Mouse (Mus musculus): ENCODE measurements at regions not wholly inside any gene's neighbourhood (a gene's known extent, or its start where the extent isn't known, plus 50 kb on each side); places are given as distances from the start of the nearest gene placed in this dataset.

DNA sequence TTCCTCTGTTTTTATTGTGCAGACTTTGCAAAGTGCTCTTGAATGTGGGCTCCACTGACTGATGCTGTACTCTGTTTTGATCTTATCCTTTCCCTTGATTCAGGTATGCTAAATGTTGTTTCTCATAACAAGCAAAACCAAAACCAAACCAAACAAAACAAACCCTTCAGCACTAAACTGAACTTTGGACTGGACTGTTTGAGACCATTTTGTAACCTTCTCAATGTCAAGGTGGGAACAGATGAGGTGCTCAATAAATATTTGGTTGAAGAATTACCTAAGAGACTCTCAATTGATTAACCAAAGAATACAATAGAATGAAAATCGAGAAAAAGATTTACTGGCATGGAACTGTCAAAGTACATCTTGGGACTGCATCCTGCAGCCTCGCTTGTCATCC is 163.9 kb upstream of the Sall1 start:
- H3K36me3 ChIP-seq (ENCODE audit: control insufficient read depth, insufficient read depth) = no peaks in the 10 kb centered on the region
- H3K4me3 ChIP-seq (ENCODE audit: low read depth, low read length) = no peak overlapping the region
- H3K9ac ChIP-seq (ENCODE audit: low read depth, low read length) = no peak overlapping the region
- no peaks in the 10 kb centered on the region for H3K27me3 ChIP-seq (ENCODE audit: control insufficient read depth, insufficient read depth, low read depth, low read length)
- 35% methylated on average over 2 of the region's 2 CpGs for WGBS (ENCODE audit: insufficient replicate concordance)
- no peaks in the 10 kb centered on the region for H3K9me3 ChIP-seq (replicated peaks; ENCODE audit: control insufficient read depth, low read length)
- H3K27ac ChIP-seq (ENCODE audit: low read length) = no peak overlapping the region
- no peak overlapping the region for H3K4me2 ChIP-seq (ENCODE audit: low read depth, low read length)
- H3K4me1 ChIP-seq (ENCODE audit: control insufficient read depth, low read depth, low read length) = no peaks in the 10 kb centered on the region
- ATAC-seq (ENCODE audit: low read depth) = no peak

GRCm38 (mm10) chr8:89202484-89203096 is 158.6 kb upstream of the Sall1 start:
- H3K4me1 ChIP-seq (ENCODE audit: control insufficient read depth, low read depth, low read length) = no peaks in the 10 kb centered on the region
- H3K27me3 ChIP-seq (ENCODE audit: control insufficient read depth, insufficient read depth, low read depth, low read length) = no peaks in the 10 kb centered on the region
- H3K36me3 ChIP-seq (ENCODE audit: control insufficient read depth, insufficient read depth) = no peaks in the 10 kb centered on the region
- H3K4me3 ChIP-seq (ENCODE audit: low read depth, low read length) = no peak overlapping the region
- H3K9ac ChIP-seq (ENCODE audit: low read depth, low read length) = no peak overlapping the region
- ATAC-seq (ENCODE audit: low read depth) = no peak
- H3K9me3 ChIP-seq (replicated peaks; ENCODE audit: control insufficient read depth, low read length) = no peaks in the 10 kb centered on the region
- no peak overlapping the region for H3K27ac ChIP-seq (ENCODE audit: low read length)
- WGBS (ENCODE audit: insufficient replicate concordance) = 70% methylated on average over 5 of the region's 5 CpGs
- H3K4me2 ChIP-seq (ENCODE audit: low read depth, low read length) = no peak overlapping the region

DNA sequence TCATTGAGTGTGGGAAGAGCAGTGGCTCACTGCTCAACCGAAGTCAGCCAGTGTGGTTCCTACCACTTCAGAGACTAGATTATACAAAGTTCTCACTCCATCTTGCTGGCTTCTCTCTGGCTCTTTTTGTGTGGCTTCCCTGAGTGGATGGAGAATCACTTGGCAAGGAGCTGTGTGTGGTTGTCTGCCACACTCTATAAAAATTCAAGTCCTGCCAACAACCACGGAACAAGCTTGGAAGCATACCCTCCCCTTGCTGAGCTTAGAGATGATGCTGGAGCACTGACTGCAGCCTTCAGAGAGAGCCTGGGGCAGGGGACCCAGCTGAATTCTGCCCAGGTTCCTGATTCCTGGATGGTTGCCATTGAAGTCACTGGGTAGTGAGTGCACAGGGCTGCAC is 156.3 kb upstream of the Sall1 start:
- H3K4me2 ChIP-seq (ENCODE audit: low read depth, low read length) = no peak overlapping the region
- no peaks in the 10 kb centered on the region for H3K27me3 ChIP-seq (ENCODE audit: control insufficient read depth, insufficient read depth, low read depth, low read length)
- H3K9ac ChIP-seq (ENCODE audit: low read depth, low read length) = no peak overlapping the region
- no peak overlapping the region for H3K27ac ChIP-seq (ENCODE audit: low read length)
- no peaks in the 10 kb centered on the region for H3K9me3 ChIP-seq (replicated peaks; ENCODE audit: control insufficient read depth, low read length)
- 48% methylated on average over 2 of the region's 2 CpGs for WGBS (ENCODE audit: insufficient replicate concordance)
- H3K4me1 ChIP-seq (ENCODE audit: control insufficient read depth, low read depth, low read length) = no peaks in the 10 kb centered on the region
- H3K36me3 ChIP-seq (ENCODE audit: control insufficient read depth, insufficient read depth) = no peaks in the 10 kb centered on the region
- no peak for ATAC-seq (ENCODE audit: low read depth)
- no peak overlapping the region for H3K4me3 ChIP-seq (ENCODE audit: low read depth, low read length)

DNA sequence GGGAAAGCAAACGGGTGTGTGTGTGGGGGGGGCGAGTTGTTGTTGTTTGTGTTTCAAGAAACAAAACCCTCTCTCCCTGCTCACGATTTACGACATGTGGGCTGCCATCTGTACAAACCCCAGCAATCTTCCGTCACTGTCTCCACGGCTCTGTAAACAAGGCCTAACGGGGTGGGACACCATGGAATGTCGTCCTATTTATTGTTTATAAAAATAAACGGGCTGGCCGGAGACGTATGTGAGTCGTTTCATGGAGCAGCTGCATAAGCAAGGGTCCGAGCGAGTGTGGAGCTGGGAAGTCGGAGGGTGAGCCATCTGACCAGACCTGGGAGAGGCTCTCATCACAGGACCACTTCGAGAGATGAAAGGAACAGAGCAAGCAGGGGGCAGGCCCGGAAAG is 141.4 kb upstream of the Sall1 start:
- Histone ChIP-seq H3K9ac (ENCODE audit: low read depth, low read length) (no peak overlapping the region), H3K27me3 (ENCODE audit: control insufficient read depth, insufficient read depth, low read depth, low read length) (no peaks in the 10 kb centered on the region), H3K9me3 (replicated peaks; ENCODE audit: control insufficient read depth, low read length) (no peaks in the 10 kb centered on the region), H3K27ac (ENCODE audit: low read length) (no peak overlapping the region), H3K4me2 (ENCODE audit: low read depth, low read length) (no peak overlapping the region), H3K4me3 (ENCODE audit: low read depth, low read length) (no peak overlapping the region), H3K4me1 (ENCODE audit: control insufficient read depth, low read depth, low read length) (no peaks in the 10 kb centered on the region), H3K36me3 (ENCODE audit: control insufficient read depth, insufficient read depth) (no peaks in the 10 kb centered on the region)
- 30% methylated on average over 17 of the region's 17 CpGs for WGBS (ENCODE audit: insufficient replicate concordance)
- no peak for ATAC-seq (ENCODE audit: low read depth)

DNA sequence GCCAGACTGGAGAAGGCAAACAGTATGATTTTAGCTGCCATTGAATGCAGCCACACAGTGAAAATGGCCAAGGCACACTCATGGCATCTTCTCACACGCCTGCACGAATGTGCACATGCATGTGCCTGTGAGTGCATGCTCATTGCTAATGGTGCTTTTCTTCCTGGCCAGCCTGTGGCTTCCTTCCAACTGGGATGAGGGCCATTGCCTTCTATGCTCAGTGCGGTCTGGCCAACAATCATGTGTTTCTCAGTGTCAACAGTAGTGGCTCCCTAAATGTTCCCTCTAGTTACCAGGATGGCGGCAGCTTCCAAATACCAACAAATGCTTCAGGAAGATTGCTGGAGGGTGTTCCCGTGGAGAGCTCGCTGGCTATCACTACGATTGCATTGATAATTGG is 131.7 kb upstream of the Sall1 start:
- Histone ChIP-seq H3K27ac (ENCODE audit: low read length) (no peak overlapping the region), H3K4me1 (ENCODE audit: control insufficient read depth, low read depth, low read length) (no peaks in the 10 kb centered on the region), H3K9me3 (replicated peaks; ENCODE audit: control insufficient read depth, low read length) (no peaks in the 10 kb centered on the region), H3K27me3 (ENCODE audit: control insufficient read depth, insufficient read depth, low read depth, low read length) (no peaks in the 10 kb centered on the region), H3K9ac (ENCODE audit: low read depth, low read length) (no peak overlapping the region), H3K4me2 (ENCODE audit: low read depth, low read length) (no peak overlapping the region), H3K36me3 (ENCODE audit: control insufficient read depth, insufficient read depth) (no peaks in the 10 kb centered on the region), H3K4me3 (ENCODE audit: low read depth, low read length) (no peak overlapping the region)
- WGBS (ENCODE audit: insufficient replicate concordance) = 64% methylated on average over 7 of the region's 7 CpGs
- ATAC-seq (ENCODE audit: low read depth) = no peak

DNA sequence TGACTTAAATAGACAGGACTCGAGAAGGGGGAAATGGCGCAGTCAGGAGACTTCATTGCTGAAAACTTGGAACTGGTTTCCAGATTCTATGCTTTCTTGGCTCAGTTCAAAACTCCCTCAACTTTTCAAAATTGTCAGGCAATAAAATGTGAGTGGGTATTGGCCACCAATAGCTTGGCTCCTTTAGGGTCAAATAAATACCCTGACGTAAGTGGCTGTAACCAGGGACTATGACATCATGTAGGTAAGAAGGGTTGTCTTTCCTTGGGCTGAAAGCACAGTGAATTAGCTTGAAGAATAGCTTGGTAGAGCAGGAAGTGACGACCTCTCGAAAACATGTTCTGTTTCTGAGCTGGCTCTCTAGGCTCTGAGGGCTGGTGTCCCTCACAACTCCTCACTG is 127.6 kb upstream of the Sall1 start:
- ATAC-seq (ENCODE audit: low read depth) = no peak
- WGBS (ENCODE audit: insufficient replicate concordance) = 53% methylated on average over 5 of the region's 5 CpGs

DNA sequence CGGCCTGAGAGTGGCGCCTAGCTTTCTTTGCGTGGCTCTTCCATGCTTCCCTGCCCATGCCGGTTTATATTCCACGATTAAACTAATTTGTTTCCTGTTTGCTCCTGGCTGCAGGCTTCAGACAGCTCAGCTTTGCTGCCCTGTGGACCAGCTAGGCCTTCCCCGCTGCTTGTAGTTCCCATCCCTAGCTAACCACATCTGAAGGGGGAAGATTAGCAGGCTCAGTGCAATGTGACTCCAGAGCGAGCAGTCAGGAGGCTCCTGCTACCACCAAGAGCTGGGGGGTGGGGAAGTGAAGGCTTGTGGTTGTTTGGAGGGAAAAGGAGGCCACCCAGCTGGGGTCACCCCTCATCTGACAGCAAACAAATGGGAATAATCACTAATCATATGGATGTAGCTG is 125.5 kb upstream of the Sall1 start:
- Histone ChIP-seq H3K4me3 (ENCODE audit: low read depth, low read length) (no peak overlapping the region), H3K4me2 (ENCODE audit: low read depth, low read length) (no peak overlapping the region), H3K36me3 (ENCODE audit: control insufficient read depth, insufficient read depth) (no peaks in the 10 kb centered on the region), H3K27me3 (ENCODE audit: control insufficient read depth, insufficient read depth, low read depth, low read length) (no peaks in the 10 kb centered on the region), H3K4me1 (ENCODE audit: control insufficient read depth, low read depth, low read length) (no peaks in the 10 kb centered on the region), H3K9me3 (replicated peaks; ENCODE audit: control insufficient read depth, low read length) (no peaks in the 10 kb centered on the region), H3K27ac (ENCODE audit: low read length) (no peak overlapping the region), H3K9ac (ENCODE audit: low read depth, low read length) (no peak overlapping the region)
- ATAC-seq (ENCODE audit: low read depth) = no peak
- WGBS (ENCODE audit: insufficient replicate concordance) = 43% methylated on average over 7 of the region's 7 CpGs

More for the DNA sequence above, 127.6 kb upstream of the Sall1 start:
- Histone ChIP-seq H3K9ac (ENCODE audit: low read depth, low read length) (no peak overlapping the region), H3K36me3 (ENCODE audit: control insufficient read depth, insufficient read depth) (no peaks in the 10 kb centered on the region), H3K9me3 (replicated peaks; ENCODE audit: control insufficient read depth, low read length) (no peaks in the 10 kb centered on the region), H3K27ac (ENCODE audit: low read length) (no peak overlapping the region), H3K27me3 (ENCODE audit: control insufficient read depth, insufficient read depth, low read depth, low read length) (no peaks in the 10 kb centered on the region), H3K4me1 (ENCODE audit: control insufficient read depth, low read depth, low read length) (no peaks in the 10 kb centered on the region), H3K4me2 (ENCODE audit: low read depth, low read length) (no peak overlapping the region), H3K4me3 (ENCODE audit: low read depth, low read length) (no peak overlapping the region)

GRCm38 (mm10) chr8:89167026-89167425 is 123.1 kb upstream of the Sall1 start:
- no peaks in the 10 kb centered on the region for H3K4me1 ChIP-seq (ENCODE audit: control insufficient read depth, low read depth, low read length)
- no peaks in the 10 kb centered on the region for H3K9me3 ChIP-seq (replicated peaks; ENCODE audit: control insufficient read depth, low read length)
- H3K4me2 ChIP-seq (ENCODE audit: low read depth, low read length) = no peak overlapping the region
- no peak overlapping the region for H3K4me3 ChIP-seq (ENCODE audit: low read depth, low read length)
- no peak for ATAC-seq (ENCODE audit: low read depth)
- no peaks in the 10 kb centered on the region for H3K36me3 ChIP-seq (ENCODE audit: control insufficient read depth, insufficient read depth)
- no peaks in the 10 kb centered on the region for H3K27me3 ChIP-seq (ENCODE audit: control insufficient read depth, insufficient read depth, low read depth, low read length)
- H3K27ac ChIP-seq (ENCODE audit: low read length) = no peak overlapping the region
- 57% methylated on average over 4 of the region's 4 CpGs for WGBS (ENCODE audit: insufficient replicate concordance)
- H3K9ac ChIP-seq (ENCODE audit: low read depth, low read length) = no peak overlapping the region

- no peak for ATAC-seq (ENCODE audit: low read depth)
- Histone ChIP-seq H3K4me1 (ENCODE audit: control insufficient read depth, low read depth, low read length) (no peaks in the 10 kb centered on the region), H3K27me3 (ENCODE audit: control insufficient read depth, insufficient read depth, low read depth, low read length) (no peaks in the 10 kb centered on the region), H3K36me3 (ENCODE audit: control insufficient read depth, insufficient read depth) (no peaks in the 10 kb centered on the region), H3K4me2 (ENCODE audit: low read depth, low read length) (no peak overlapping the region), H3K9ac (ENCODE audit: low read depth, low read length) (no peak overlapping the region), H3K27ac (ENCODE audit: low read length) (no peak overlapping the region), H3K9me3 (replicated peaks; ENCODE audit: control insufficient read depth, low read length) (no peaks in the 10 kb centered on the region), H3K4me3 (ENCODE audit: low read depth, low read length) (no peak overlapping the region)
- WGBS (ENCODE audit: insufficient replicate concordance) = 67% methylated on average over 1 of the region's 1 CpGs
Observed at GRCm38 (mm10) chr8:89156909-89157308, 112.9 kb upstream of the Sall1 start.
